Mouse (Mus musculus): ENCODE data around the gene Neurod2. TPM values are rescaled to one million over a fixed set of nuclear protein-coding genes. Genes with fewer than 3 reads are reported as not detected.

The Neurod2 gene
- polyA plus RNA-seq, 1 experiment from 2014 or later = 0.07 TPM

GRCm38 (mm10) chr11:98348083-98348961 is 18.9 kb upstream of the Neurod2 start, which contains the start of gene Ppp1r1b:
TSS of gene Ppp1r1b (plus strand) at chr11:98348404.
- Histone ChIP-seq H3K27ac (ENCODE audit: low read depth, low read length) (no peak within 1 kb of the TSS), H3K9me3 (replicated peaks; ENCODE audit: control insufficient read depth, low read length) (no peaks in the 10 kb centered on the region), H3K4me3 (ENCODE audit: low read depth, low read length) (peak within 1 kb of the TSS; percentile 51), H3K4me1 (ENCODE audit: control insufficient read depth, insufficient read depth, low read length) (peaks cover 8% of the 10 kb centered on the region; the same call in 1 of the 2 replicates), H3K9ac (ENCODE audit: low read depth, low read length) (peak within 1 kb of the TSS; percentile 70), H3K36me3 (ENCODE audit: control insufficient read depth, insufficient read depth, low read length) (no peaks in the 10 kb centered on the region), H3K27me3 (ENCODE audit: control insufficient read depth, insufficient read depth, low read length) (peaks cover 74% of the 10 kb centered on the region), H3K4me2 (peak within 1 kb of the TSS; percentile 89)
- 0 out of 2 replicates have a peak, but pooled peaks have one; percentile 50 for ATAC-seq (replicated peaks; ENCODE audit: insufficient number of reproducible peaks, low FRiP score, low TSS enrichment)
- under 1% methylated on average over 51 of the region's 55 CpGs for WGBS (ENCODE audit: insufficient replicate concordance)

- no peak overlapping the region for H3K27ac ChIP-seq (ENCODE audit: low read depth, low read length)
- peak overlapping the region; percentile 51 for H3K4me3 ChIP-seq (ENCODE audit: low read depth, low read length)
- peak overlapping the region; percentile 89 for H3K4me2 ChIP-seq
- H3K9me3 ChIP-seq (replicated peaks; ENCODE audit: control insufficient read depth, low read length) = no peaks in the 10 kb centered on the region
- H3K27me3 ChIP-seq (ENCODE audit: control insufficient read depth, insufficient read depth, low read length) = peaks cover 66% of the 10 kb centered on the region
- no peak for ATAC-seq (replicated peaks; ENCODE audit: insufficient number of reproducible peaks, low FRiP score, low TSS enrichment)
- H3K4me1 ChIP-seq (ENCODE audit: control insufficient read depth, insufficient read depth, low read length) = peaks cover 8% of the 10 kb centered on the region; the same call in 1 of the 2 replicates
- H3K9ac ChIP-seq (ENCODE audit: low read depth, low read length) = no peak overlapping the region
- 2% methylated on average over 12 of the region's 12 CpGs for WGBS (ENCODE audit: insufficient replicate concordance)
- H3K36me3 ChIP-seq (ENCODE audit: control insufficient read depth, insufficient read depth, low read length) = no peaks in the 10 kb centered on the region
Observed at GRCm38 (mm10) chr11:98347385-98348082, 18.1 kb upstream of the Neurod2 start.

- H3K27me3 ChIP-seq (ENCODE audit: control insufficient read depth, insufficient read depth, low read length) = peaks cover 66% of the 10 kb centered on the region
- no peak overlapping the region for H3K9ac ChIP-seq (ENCODE audit: low read depth, low read length)
- no peak for ATAC-seq (replicated peaks; ENCODE audit: insufficient number of reproducible peaks, low FRiP score, low TSS enrichment)
- no peak overlapping the region for H3K4me2 ChIP-seq
- peaks cover 8% of the 10 kb centered on the region; the same call in 1 of the 2 replicates for H3K4me1 ChIP-seq (ENCODE audit: control insufficient read depth, insufficient read depth, low read length)
- H3K27ac ChIP-seq (ENCODE audit: low read depth, low read length) = no peak overlapping the region
- no peaks in the 10 kb centered on the region for H3K36me3 ChIP-seq (ENCODE audit: control insufficient read depth, insufficient read depth, low read length)
- H3K9me3 ChIP-seq (replicated peaks; ENCODE audit: control insufficient read depth, low read length) = no peaks in the 10 kb centered on the region
- WGBS (ENCODE audit: insufficient replicate concordance) = 22% methylated on average over 9 of the region's 9 CpGs
- H3K4me3 ChIP-seq (ENCODE audit: low read depth, low read length) = no peak overlapping the region
Observed at GRCm38 (mm10) chr11:98346168-98346567, 16.7 kb upstream of the Neurod2 start.

GRCm38 (mm10) chr11:98345253-98345652 is 15.8 kb upstream of the Neurod2 start:
- peaks cover 8% of the 10 kb centered on the region; the same call in 1 of the 2 replicates for H3K4me1 ChIP-seq (ENCODE audit: control insufficient read depth, insufficient read depth, low read length)

GRCm38 (mm10) chr11:98342000-98342945 is 12.8 kb upstream of the Neurod2 start:
- WGBS (ENCODE audit: insufficient replicate concordance) = 2% methylated on average over 29 of the region's 29 CpGs
- Histone ChIP-seq H3K27me3 (ENCODE audit: control insufficient read depth, insufficient read depth, low read length) (peaks cover 68% of the 10 kb centered on the region), H3K4me1 (ENCODE audit: control insufficient read depth, insufficient read depth, low read length) (peaks cover 3% of the 10 kb centered on the region), H3K4me3 (ENCODE audit: low read depth, low read length) (peak overlapping the region; percentile 29), H3K36me3 (ENCODE audit: control insufficient read depth, insufficient read depth, low read length) (no peaks in the 10 kb centered on the region), H3K9ac (ENCODE audit: low read depth, low read length) (peak overlapping the region; percentile 7; the same call in 1 of the 2 replicates), H3K9me3 (replicated peaks; ENCODE audit: control insufficient read depth, low read length) (no peaks in the 10 kb centered on the region), H3K4me2 (peak overlapping the region; percentile 63), H3K27ac (ENCODE audit: low read depth, low read length) (no peak overlapping the region)
- peak; percentile 35; the same call in 1 of the 2 replicates for ATAC-seq (replicated peaks; ENCODE audit: insufficient number of reproducible peaks, low FRiP score, low TSS enrichment)

More at GRCm38 (mm10) chr11:98345253-98345652, 15.8 kb upstream of the Neurod2 start:
- Histone ChIP-seq H3K9ac (ENCODE audit: low read depth, low read length) (no peak overlapping the region), H3K27me3 (ENCODE audit: control insufficient read depth, insufficient read depth, low read length) (peaks cover 66% of the 10 kb centered on the region), H3K4me3 (ENCODE audit: low read depth, low read length) (peak overlapping the region; percentile 28; the same call in 1 of the 2 replicates), H3K9me3 (replicated peaks; ENCODE audit: control insufficient read depth, low read length) (no peaks in the 10 kb centered on the region), H3K36me3 (ENCODE audit: control insufficient read depth, insufficient read depth, low read length) (no peaks in the 10 kb centered on the region), H3K27ac (ENCODE audit: low read depth, low read length) (no peak overlapping the region), H3K4me2 (peak overlapping the region; percentile 59)
- no peak for ATAC-seq (replicated peaks; ENCODE audit: insufficient number of reproducible peaks, low FRiP score, low TSS enrichment)
- 0% methylated on average over 14 of the region's 14 CpGs for WGBS (ENCODE audit: insufficient replicate concordance)

GRCm38 (mm10) chr11:98341174-98341573 is 11.7 kb upstream of the Neurod2 start:
- H3K27ac ChIP-seq (ENCODE audit: low read depth, low read length) = no peak overlapping the region
- H3K9me3 ChIP-seq (replicated peaks; ENCODE audit: control insufficient read depth, low read length) = no peaks in the 10 kb centered on the region
- peaks cover 3% of the 10 kb centered on the region for H3K4me1 ChIP-seq (ENCODE audit: control insufficient read depth, insufficient read depth, low read length)
- no peak overlapping the region for H3K9ac ChIP-seq (ENCODE audit: low read depth, low read length)
- H3K4me2 ChIP-seq = no peak overlapping the region
- ATAC-seq (replicated peaks; ENCODE audit: insufficient number of reproducible peaks, low FRiP score, low TSS enrichment) = no peak
- no peaks in the 10 kb centered on the region for H3K36me3 ChIP-seq (ENCODE audit: control insufficient read depth, insufficient read depth, low read length)
- H3K27me3 ChIP-seq (ENCODE audit: control insufficient read depth, insufficient read depth, low read length) = peaks cover 70% of the 10 kb centered on the region
- no peak overlapping the region for H3K4me3 ChIP-seq (ENCODE audit: low read depth, low read length)
- 43% methylated on average over 4 of the region's 4 CpGs for WGBS (ENCODE audit: insufficient replicate concordance)

- no peak for ATAC-seq (replicated peaks; ENCODE audit: insufficient number of reproducible peaks, low FRiP score, low TSS enrichment)
- Histone ChIP-seq H3K36me3 (ENCODE audit: control insufficient read depth, insufficient read depth, low read length) (no peaks in the 10 kb centered on the region), H3K27ac (ENCODE audit: low read depth, low read length) (no peak overlapping the region), H3K27me3 (ENCODE audit: control insufficient read depth, insufficient read depth, low read length) (peaks cover 72% of the 10 kb centered on the region), H3K9ac (ENCODE audit: low read depth, low read length) (no peak overlapping the region), H3K4me2 (no peak overlapping the region), H3K4me3 (ENCODE audit: low read depth, low read length) (no peak overlapping the region), H3K9me3 (replicated peaks; ENCODE audit: control insufficient read depth, low read length) (no peaks in the 10 kb centered on the region), H3K4me1 (ENCODE audit: control insufficient read depth, insufficient read depth, low read length) (peaks cover 3% of the 10 kb centered on the region)
- WGBS (ENCODE audit: insufficient replicate concordance) = 13% methylated on average over 4 of the region's 4 CpGs
Observed at GRCm38 (mm10) chr11:98340597-98340996, 11.1 kb upstream of the Neurod2 start.

Measured in heart, embryonic 11.5 days (tissue).